Mouse (Mus musculus) hindbrain, embryonic 12.5 days (tissue): ENCODE measurements at regions not wholly inside any gene's neighbourhood (a gene's known extent, or its start where the extent isn't known, plus 50 kb on each side); places are given as distances from the start of the nearest gene placed in this dataset.
A peak's percentile ranks its signal among the peaks of the same experiment; 100 is the strongest.

Experiments used
- ATAC-seq: fragments of 200-750 bp; cut with Nextera tagmentation; 2 replicates; pipeline ENCODE4 v1.8.0; 2017; ENCODE audit warnings: moderate TSS enrichment; ENCODE audit not compliant: low FRiP score
- H3K27ac ChIP-seq: fragments of 300-500 bp; sonication (generic); 2 replicates; pipeline ENCODE4 v1.5.1; 2016; ENCODE audit warnings: mild to moderate bottlenecking
- H3K27me3 ChIP-seq: fragments of 300-500 bp; sonication (generic); 2 replicates; pipeline ENCODE4 v1.6.1; 2016; ENCODE audit warnings: mild to moderate bottlenecking
- H3K36me3 ChIP-seq: fragments of 300-500 bp; sonication (generic); 2 replicates; pipeline ENCODE4 v1.6.1; 2016; ENCODE audit warnings: mild to moderate bottlenecking
- H3K4me1 ChIP-seq: fragments of 300-500 bp; sonication (generic); 2 replicates; pipeline ENCODE4 v1.6.1; 2016
- H3K4me2 ChIP-seq: fragments of 300-500 bp; sonication (generic); replicated peaks from 2 replicates; pipeline ENCODE4 v1.6.1; 2016; ENCODE audit warnings: mild to moderate bottlenecking
- H3K4me3 ChIP-seq: fragments of 300-500 bp; sonication (generic); 2 replicates; pipeline ENCODE4 v1.5.1; 2016; ENCODE audit warnings: mild to moderate bottlenecking
- H3K9ac ChIP-seq: fragments of 300-500 bp; sonication (generic); 2 replicates; pipeline ENCODE4 v1.6.1; 2016; ENCODE audit warnings: mild to moderate bottlenecking, moderate library complexity
- H3K9me3 ChIP-seq: fragments of 300-500 bp; sonication (generic); replicated peaks from 2 replicates; pipeline ENCODE4 v1.6.1; 2016; ENCODE audit warnings: mild to moderate bottlenecking
- WGBS: fragments of 180-500 bp; shearing (Covaris S2); methylation state at CpG from one replicate; pipeline ENCODE4 v1.1.7; 2016; 5-methylcytosine and 5-hydroxymethylcytosine counted together

- H3K4me3 ChIP-seq, result no peak overlapping the region
- H3K9me3 ChIP-seq, result no peaks in the 10 kb centered on the region
- H3K4me1 ChIP-seq, result peaks cover 12% of the 10 kb centered on the region
- H3K27me3 ChIP-seq, result no peaks in the 10 kb centered on the region
- H3K36me3 ChIP-seq, result no peaks in the 10 kb centered on the region
- WGBS, result 36% methylated on average over 7 of the region's 7 CpGs
- no peak overlapping the region for H3K9ac ChIP-seq
- 0 out of 2 replicates have a peak, but pooled peaks have one; percentile 11 for ATAC-seq
- H3K4me2 ChIP-seq, result 0 out of 2 replicates have a peak overlapping the region, but pooled peaks have one; percentile 6
- peak overlapping the region; percentile 75 for H3K27ac ChIP-seq
These were observed 199.4 kb downstream of the Ifng start for GRCm38 (mm10) chr10:118640121-118640809.

GRCm38 (mm10) chr10:118640810-118641427, 200.1 kb downstream of the Ifng start:
- Histone ChIP-seq H3K36me3 (no peaks in the 10 kb centered on the region), H3K9me3 (no peaks in the 10 kb centered on the region), H3K9ac (no peak overlapping the region), H3K4me2 (peak overlapping the region; percentile 6; the same call in 1 of the 2 replicates), H3K27me3 (no peaks in the 10 kb centered on the region), H3K27ac (peak overlapping the region; percentile 75), H3K4me3 (no peak overlapping the region), H3K4me1 (peaks cover 12% of the 10 kb centered on the region)
- WGBS, result 41% methylated on average over 12 of the region's 12 CpGs
- ATAC-seq, result peak; percentile 83

GRCm38 (mm10) chr10:118643622-118644021, 202.8 kb downstream of the Ifng start:
- Histone ChIP-seq H3K27me3 (no peaks in the 10 kb centered on the region), H3K9ac (no peak overlapping the region), H3K36me3 (no peaks in the 10 kb centered on the region), H3K27ac (no peak overlapping the region), H3K9me3 (no peaks in the 10 kb centered on the region), H3K4me1 (peaks cover 12% of the 10 kb centered on the region), H3K4me2 (no peak overlapping the region), H3K4me3 (no peak overlapping the region)
- ATAC-seq, result no peak
- 75% methylated on average over 8 of the region's 8 CpGs for WGBS

- no peak overlapping the region for H3K4me3 ChIP-seq
- H3K4me1 ChIP-seq, result no peaks in the 10 kb centered on the region
- H3K36me3 ChIP-seq, result no peaks in the 10 kb centered on the region
- H3K4me2 ChIP-seq, result no peak overlapping the region
- WGBS, result 60% methylated on average over 2 of the region's 2 CpGs
- ATAC-seq, result no peak
- no peak overlapping the region for H3K9ac ChIP-seq
- H3K27ac ChIP-seq, result no peak overlapping the region
- H3K27me3 ChIP-seq, result no peaks in the 10 kb centered on the region
- no peaks in the 10 kb centered on the region for H3K9me3 ChIP-seq
These were observed 207.3 kb downstream of the Ifng start for GRCm38 (mm10) chr10:118648111-118648510.

GRCm38 (mm10) chr10:118656561-118656960, 213.4 kb downstream of the Dyrk2 start:
- Histone ChIP-seq H3K4me1 (no peaks in the 10 kb centered on the region), H3K4me3 (no peak overlapping the region), H3K27ac (no peak overlapping the region), H3K27me3 (no peaks in the 10 kb centered on the region), H3K9ac (no peak overlapping the region), H3K36me3 (no peaks in the 10 kb centered on the region), H3K4me2 (no peak overlapping the region), H3K9me3 (no peaks in the 10 kb centered on the region)
- 81% methylated on average over 5 of the region's 5 CpGs for WGBS
- ATAC-seq, result no peak

- WGBS, result 56% methylated on average over 3 of the region's 3 CpGs
- Histone ChIP-seq H3K4me3 (no peak overlapping the region), H3K9me3 (no peaks in the 10 kb centered on the region), H3K36me3 (no peaks in the 10 kb centered on the region), H3K4me1 (no peaks in the 10 kb centered on the region), H3K4me2 (no peak overlapping the region), H3K27ac (no peak overlapping the region), H3K9ac (no peak overlapping the region), H3K27me3 (no peaks in the 10 kb centered on the region)
- ATAC-seq, result no peak
These were observed 204.0 kb downstream of the Dyrk2 start for GRCm38 (mm10) chr10:118666009-118666408.

- Histone ChIP-seq H3K27me3 (no peaks in the 10 kb centered on the region), H3K27ac (peak overlapping the region; percentile 12; the same call in 1 of the 2 replicates), H3K4me2 (peak overlapping the region; percentile 37), H3K36me3 (no peaks in the 10 kb centered on the region), H3K4me3 (no peak overlapping the region), H3K9me3 (0 out of 2 replicates have a peak, but pooled peaks cover 4% of the 10 kb centered on the region), H3K4me1 (peaks cover 10% of the 10 kb centered on the region), H3K9ac (no peak overlapping the region)
- 48% methylated on average over 18 of the region's 18 CpGs for WGBS
- peak; percentile 71 for ATAC-seq
These were observed 194.1 kb downstream of the Dyrk2 start for GRCm38 (mm10) chr10:118675816-118676465.

- H3K4me1 ChIP-seq, result peaks cover 10% of the 10 kb centered on the region
- ATAC-seq, result peak; percentile 42; the same call in 1 of the 2 replicates
- no peak overlapping the region for H3K4me2 ChIP-seq
- H3K9ac ChIP-seq, result no peak overlapping the region
- H3K9me3 ChIP-seq, result no peaks in the 10 kb centered on the region
- no peak overlapping the region for H3K4me3 ChIP-seq
- 67% methylated on average over 12 of the region's 12 CpGs for WGBS
- no peaks in the 10 kb centered on the region for H3K27me3 ChIP-seq
- H3K36me3 ChIP-seq, result no peaks in the 10 kb centered on the region
- peak overlapping the region; percentile 44; the same call in 1 of the 2 replicates for H3K27ac ChIP-seq
These were observed 191.1 kb downstream of the Dyrk2 start for GRCm38 (mm10) chr10:118678750-118679418.

GRCm38 (mm10) chr10:118679507-118679906, 190.5 kb downstream of the Dyrk2 start:
- H3K27me3 ChIP-seq, result no peaks in the 10 kb centered on the region
- no peak for ATAC-seq
- H3K4me1 ChIP-seq, result peaks cover 10% of the 10 kb centered on the region
- H3K27ac ChIP-seq, result 0 out of 2 replicates have a peak overlapping the region, but pooled peaks have one; percentile 26
- H3K9ac ChIP-seq, result no peak overlapping the region
- no peak overlapping the region for H3K4me3 ChIP-seq
- no peaks in the 10 kb centered on the region for H3K9me3 ChIP-seq
- WGBS, result 55% methylated on average over 5 of the region's 5 CpGs
- H3K36me3 ChIP-seq, result no peaks in the 10 kb centered on the region
- no peak overlapping the region for H3K4me2 ChIP-seq

GRCm38 (mm10) chr10:118680896-118681295, 189.1 kb downstream of the Dyrk2 start:
- WGBS, result 77% methylated on average over 6 of the region's 6 CpGs
- no peak for ATAC-seq
- no peak overlapping the region for H3K4me3 ChIP-seq
- no peaks in the 10 kb centered on the region for H3K9me3 ChIP-seq
- H3K4me2 ChIP-seq, result no peak overlapping the region
- no peaks in the 10 kb centered on the region for H3K36me3 ChIP-seq
- H3K27ac ChIP-seq, result no peak overlapping the region
- H3K27me3 ChIP-seq, result no peaks in the 10 kb centered on the region
- H3K4me1 ChIP-seq, result peaks cover 7% of the 10 kb centered on the region
- no peak overlapping the region for H3K9ac ChIP-seq

- Histone ChIP-seq H3K27me3 (no peaks in the 10 kb centered on the region), H3K9ac (no peak overlapping the region), H3K4me1 (no peaks in the 10 kb centered on the region), H3K9me3 (no peaks in the 10 kb centered on the region), H3K27ac (no peak overlapping the region), H3K36me3 (no peaks in the 10 kb centered on the region), H3K4me2 (no peak overlapping the region), H3K4me3 (no peak overlapping the region)
- ATAC-seq, result no peak
- 75% methylated on average over 9 of the region's 9 CpGs for WGBS
These were observed 186.7 kb downstream of the Dyrk2 start for GRCm38 (mm10) chr10:118683356-118683755.

- no peak overlapping the region for H3K27ac ChIP-seq
- no peak for ATAC-seq
- H3K9me3 ChIP-seq, result no peaks in the 10 kb centered on the region
- no peaks in the 10 kb centered on the region for H3K27me3 ChIP-seq
- no peaks in the 10 kb centered on the region for H3K4me1 ChIP-seq
- WGBS, result 84% methylated on average over 3 of the region's 3 CpGs
- no peak overlapping the region for H3K9ac ChIP-seq
- no peak overlapping the region for H3K4me3 ChIP-seq
- H3K36me3 ChIP-seq, result no peaks in the 10 kb centered on the region
- no peak overlapping the region for H3K4me2 ChIP-seq
These were observed 170.7 kb downstream of the Dyrk2 start for GRCm38 (mm10) chr10:118699292-118699691.
